Mouse (Mus musculus) lung, adult 2 months (tissue): ENCODE data around the gene Mrgpra2a.

Experiments used
- CTCF ChIP-seq: fragments of 200-500 bp; IDR thresholded peaks from 2 replicates; pipeline ENCODE4 v1.5.1; 2011; ENCODE audit warnings: mild to moderate bottlenecking, low read length, control low read depth; ENCODE audit not compliant: insufficient read depth
- POLR2A ChIP-seq: fragments of 200-500 bp; IDR thresholded peaks from 2 replicates; pipeline ENCODE4 v1.6.1; 2011; ENCODE audit warnings: low read depth, mild to moderate bottlenecking, control low read depth, low read length, borderline replicate concordance; ENCODE audit errors: extremely low read depth

- no peak for TF ChIP-seq CTCF
- no peak for TF ChIP-seq POLR2A
Observed at GRCm38 (mm10) chr7:47409545-47409944, 42.4 kb downstream of the Mrgpra2a start.
